Mouse (Mus musculus) heart, embryonic 12.5 days (tissue): Measurements from ENCODE around the gene Pacs1. TPM values are rescaled to one million over a fixed set of nuclear protein-coding genes. Genes with fewer than 3 reads are reported as not detected.

Experiments used
- ATAC-seq: fragments of 200-750 bp; cut with Nextera tagmentation; 2 replicates; pipeline ENCODE4 v1.8.0; 2017; ENCODE audit warnings: moderate TSS enrichment, moderate library complexity; ENCODE audit not compliant: insufficient number of reproducible peaks, low FRiP score
- H3K27ac ChIP-seq: fragments of 300-500 bp; sonication (generic); 2 replicates; pipeline ENCODE4 v1.5.1; 2016; ENCODE audit warnings: mild to moderate bottlenecking, moderate library complexity; ENCODE audit not compliant: poor library complexity, severe bottlenecking
- H3K27me3 ChIP-seq: fragments of 300-500 bp; sonication (generic); replicated peaks from 2 replicates; pipeline ENCODE4 v1.6.1; 2016; ENCODE audit warnings: mild to moderate bottlenecking, moderate library complexity
- H3K36me3 ChIP-seq: fragments of 300-500 bp; sonication (generic); 2 replicates; pipeline ENCODE4 v1.6.1; 2016; ENCODE audit warnings: mild to moderate bottlenecking, moderate library complexity
- H3K4me1 ChIP-seq: fragments of 300-500 bp; sonication (generic); replicated peaks from 2 replicates; pipeline ENCODE4 v1.6.1; 2016; ENCODE audit warnings: mild to moderate bottlenecking
- H3K4me2 ChIP-seq: fragments of 300-500 bp; sonication (generic); 2 replicates; pipeline ENCODE4 v1.6.1; 2016; ENCODE audit warnings: mild to moderate bottlenecking, moderate library complexity
- H3K4me3 ChIP-seq: fragments of 300-500 bp; sonication (generic); 2 replicates; pipeline ENCODE4 v1.5.1; 2016; ENCODE audit warnings: mild to moderate bottlenecking
- H3K9ac ChIP-seq: fragments of 300-500 bp; sonication (generic); 2 replicates; pipeline ENCODE4 v1.6.1; 2016; ENCODE audit warnings: mild to moderate bottlenecking, moderate library complexity
- H3K9me3 ChIP-seq: fragments of 300-500 bp; sonication (generic); replicated peaks from 2 replicates; pipeline ENCODE4 v1.6.1; 2016; ENCODE audit warnings: mild to moderate bottlenecking, moderate library complexity
- WGBS: fragments of 180-500 bp; shearing (Covaris S2); methylation state at CpG from one replicate; pipeline ENCODE4 v1.1.7; 2016; 5-methylcytosine and 5-hydroxymethylcytosine counted together
- polyA plus RNA-seq: library from polyadenylated mRNA; unstranded; fragments of >200 nt; fragmentation: Nextera tagmentation; extraction: Ambion mirVana; gene quantifications from 2 replicates; pipeline ENCODE4 v1.2.1, GENCODE M21; 2016

Pacs1 gene
- polyA plus RNA-seq, 1 experiment from 2014 or later: 28.4 TPM

GRCm38 (mm10) chr19:5117494-5118383 lies 155.2 kb downstream of the Pacs1 start:
- peak overlapping the region; percentile 74 for H3K27ac ChIP-seq
- H3K36me3 ChIP-seq: peaks cover 11% of the 10 kb centered on the region
- peak overlapping the region; percentile 79 for H3K4me2 ChIP-seq
- peaks cover 18% of the 10 kb centered on the region for H3K4me1 ChIP-seq
- H3K9ac ChIP-seq: peak overlapping the region; percentile 86
- WGBS: under 1% methylated on average over 82 of the region's 83 CpGs
- no peaks in the 10 kb centered on the region for H3K27me3 ChIP-seq
- ATAC-seq: peak; percentile 83
- H3K4me3 ChIP-seq: peak overlapping the region; percentile 76
- no peaks in the 10 kb centered on the region for H3K9me3 ChIP-seq

- no peak overlapping the region for H3K9ac ChIP-seq
- H3K4me3 ChIP-seq: no peak overlapping the region
- peaks cover 13% of the 10 kb centered on the region for H3K4me1 ChIP-seq
- H3K36me3 ChIP-seq: peaks cover 50% of the 10 kb centered on the region
- H3K4me2 ChIP-seq: no peak overlapping the region
- WGBS: 93% methylated on average over 7 of the region's 7 CpGs
- H3K27me3 ChIP-seq: no peaks in the 10 kb centered on the region
- ATAC-seq: no peak
- H3K9me3 ChIP-seq: no peaks in the 10 kb centered on the region
- H3K27ac ChIP-seq: no peak overlapping the region
These were observed 159.1 kb downstream of the Pacs1 start for GRCm38 (mm10) chr19:5113783-5114182.

DNA sequence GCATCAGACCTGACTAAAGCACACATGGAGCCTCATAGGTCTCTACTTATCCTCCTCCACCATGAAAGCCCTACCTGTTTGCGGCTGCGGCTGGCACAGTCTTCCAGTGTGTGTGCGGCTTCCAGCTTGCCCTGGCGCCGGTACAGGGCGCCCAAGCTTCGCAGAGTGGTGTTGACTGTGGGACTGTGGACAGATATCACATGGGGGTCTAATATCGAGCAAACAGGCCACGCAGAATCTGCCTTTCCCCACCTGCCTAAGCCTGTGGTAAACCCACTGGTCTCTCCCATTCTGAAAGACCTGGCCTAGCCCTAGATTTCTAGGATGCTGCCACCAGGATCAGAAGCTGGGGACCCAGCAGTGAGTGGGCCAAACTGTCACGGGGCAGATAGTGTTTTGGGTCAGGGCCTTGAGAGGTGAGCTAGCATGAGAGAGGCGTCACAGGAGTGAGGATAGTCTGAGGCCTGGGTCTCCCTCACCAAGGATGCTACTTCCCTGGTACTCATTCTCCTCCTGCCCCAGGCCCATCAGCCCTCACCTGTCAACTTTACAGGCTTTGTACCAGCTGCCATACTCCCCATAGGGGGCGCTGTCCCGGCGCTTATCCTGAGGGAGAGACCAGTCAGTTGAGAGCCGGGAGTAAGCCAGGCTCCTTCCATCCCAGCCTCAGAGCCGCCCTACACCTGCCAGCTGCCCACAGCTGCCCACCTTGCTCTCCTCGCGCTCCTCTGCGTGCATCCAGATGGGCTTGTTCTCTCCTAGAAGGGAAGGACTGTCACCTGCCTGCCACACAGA lies 163.1 kb downstream of the Pacs1 start:
- Histone ChIP-seq H3K27me3 (no peaks in the 10 kb centered on the region), H3K9me3 (no peaks in the 10 kb centered on the region), H3K4me1 (peaks cover 28% of the 10 kb centered on the region), H3K36me3 (peaks cover 53% of the 10 kb centered on the region), H3K27ac (no peak overlapping the region), H3K4me2 (no peak overlapping the region), H3K4me3 (no peak overlapping the region), H3K9ac (no peak overlapping the region)
- 73% methylated on average over 19 of the region's 19 CpGs for WGBS
- ATAC-seq: no peak

DNA sequence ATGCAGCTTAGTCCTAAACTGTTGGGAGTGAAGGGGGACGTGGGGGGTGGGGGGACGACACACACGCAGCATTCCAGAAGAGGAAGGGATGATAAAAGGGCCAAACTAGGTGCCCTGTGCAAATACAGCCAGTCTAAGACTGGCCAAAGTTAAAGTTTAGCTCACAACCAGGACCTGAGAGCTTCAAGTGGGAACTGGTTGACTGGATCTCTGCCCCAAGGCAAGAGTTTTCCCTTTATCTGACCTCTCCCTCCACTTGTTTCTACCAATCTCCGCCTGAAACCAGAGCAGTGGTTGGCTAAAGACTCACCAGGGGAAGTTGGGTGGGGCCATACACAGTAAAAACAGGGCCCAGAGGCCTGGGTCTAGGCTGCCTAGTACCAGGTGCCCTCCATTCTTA lies 164.2 kb downstream of the Pacs1 start:
- no peak for ATAC-seq
- H3K9me3 ChIP-seq: no peaks in the 10 kb centered on the region
- no peaks in the 10 kb centered on the region for H3K27me3 ChIP-seq
- H3K36me3 ChIP-seq: peaks cover 62% of the 10 kb centered on the region
- H3K4me2 ChIP-seq: no peak overlapping the region
- 0 out of 2 replicates have a peak overlapping the region, but pooled peaks have one; percentile 28 for H3K9ac ChIP-seq
- 39% methylated on average over 4 of the region's 4 CpGs for WGBS
- no peak overlapping the region for H3K4me3 ChIP-seq
- peaks cover 29% of the 10 kb centered on the region for H3K4me1 ChIP-seq
- peak overlapping the region; percentile 17; the same call in 1 of the 2 replicates for H3K27ac ChIP-seq

DNA sequence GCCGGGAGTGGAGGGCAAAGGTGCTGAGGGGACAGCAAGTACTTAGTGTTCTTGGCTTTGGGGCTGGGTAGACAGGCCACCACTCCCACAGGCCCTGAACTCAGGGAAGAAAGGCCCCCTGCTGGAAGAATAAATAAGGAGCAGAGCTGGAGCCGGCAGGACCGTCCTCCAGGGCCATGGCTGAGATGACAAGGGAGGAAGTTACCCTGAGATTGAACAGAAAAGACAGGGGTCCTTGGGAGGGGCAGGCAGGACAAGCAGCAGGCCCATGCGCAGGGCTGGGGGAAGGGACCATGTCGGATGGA lies 164.7 kb downstream of the Pacs1 start:
- Histone ChIP-seq H3K4me3 (no peak overlapping the region), H3K36me3 (peaks cover 62% of the 10 kb centered on the region), H3K27me3 (no peaks in the 10 kb centered on the region), H3K9me3 (no peaks in the 10 kb centered on the region), H3K27ac (peak overlapping the region; percentile 17; the same call in 1 of the 2 replicates), H3K4me1 (peaks cover 29% of the 10 kb centered on the region), H3K4me2 (no peak overlapping the region), H3K9ac (no peak overlapping the region)
- ATAC-seq: peak; percentile 20; the same call in 1 of the 2 replicates
- 16% methylated on average over 5 of the region's 5 CpGs for WGBS

GRCm38 (mm10) chr19:5107556-5108270 lies 165.2 kb downstream of the Pacs1 start:
- Histone ChIP-seq H3K4me2 (peak overlapping the region; percentile 81; the same call in 1 of the 2 replicates), H3K27ac (peak overlapping the region; percentile 17; the same call in 1 of the 2 replicates), H3K9ac (peak overlapping the region; percentile 8; the same call in 1 of the 2 replicates), H3K4me3 (no peak overlapping the region), H3K4me1 (peaks cover 29% of the 10 kb centered on the region), H3K9me3 (no peaks in the 10 kb centered on the region), H3K36me3 (peaks cover 63% of the 10 kb centered on the region), H3K27me3 (no peaks in the 10 kb centered on the region)
- WGBS: 74% methylated on average over 18 of the region's 18 CpGs
- 0 out of 2 replicates have a peak, but pooled peaks have one; percentile 1 for ATAC-seq

DNA sequence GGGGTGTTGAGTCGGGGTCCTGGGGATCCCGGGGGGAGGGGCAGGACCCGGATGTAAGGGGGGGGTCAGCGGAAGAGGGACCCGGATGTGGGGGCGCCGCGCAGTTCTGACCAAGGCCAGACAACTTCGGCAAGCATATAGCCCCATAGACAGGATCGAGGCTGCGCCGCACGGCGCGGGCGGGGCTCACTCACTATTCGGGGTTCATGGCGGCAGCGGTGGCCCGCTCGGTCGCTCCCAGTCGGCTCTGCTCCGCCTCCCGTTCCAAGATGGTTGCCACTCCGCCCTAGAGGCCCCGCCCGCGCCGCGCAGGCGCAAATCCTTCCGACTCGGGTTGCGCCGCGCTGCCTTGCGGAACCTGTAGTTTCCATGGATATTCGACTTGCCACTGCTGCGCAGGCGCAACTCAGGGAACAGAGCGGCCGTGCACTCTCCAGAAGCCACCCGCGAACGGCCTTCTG lies 166.2 kb downstream of the Pacs1 start, which contains the start of gene Rab1b:
Rab1b (minus strand) TSS at position 342 of the 461 bp plus-strand sequence.
- Histone ChIP-seq H3K27ac (peak within 1 kb of the TSS; percentile 89), H3K9ac (peak within 1 kb of the TSS; percentile 87), H3K4me2 (peak within 1 kb of the TSS; percentile 81), H3K4me1 (peaks cover 29% of the 10 kb centered on the region), H3K36me3 (peaks cover 63% of the 10 kb centered on the region), H3K9me3 (no peaks in the 10 kb centered on the region), H3K27me3 (no peaks in the 10 kb centered on the region), H3K4me3 (peak within 1 kb of the TSS; percentile 78)
- 0% methylated on average over 44 of the region's 46 CpGs for WGBS
- peak; percentile 94 for ATAC-seq

DNA sequence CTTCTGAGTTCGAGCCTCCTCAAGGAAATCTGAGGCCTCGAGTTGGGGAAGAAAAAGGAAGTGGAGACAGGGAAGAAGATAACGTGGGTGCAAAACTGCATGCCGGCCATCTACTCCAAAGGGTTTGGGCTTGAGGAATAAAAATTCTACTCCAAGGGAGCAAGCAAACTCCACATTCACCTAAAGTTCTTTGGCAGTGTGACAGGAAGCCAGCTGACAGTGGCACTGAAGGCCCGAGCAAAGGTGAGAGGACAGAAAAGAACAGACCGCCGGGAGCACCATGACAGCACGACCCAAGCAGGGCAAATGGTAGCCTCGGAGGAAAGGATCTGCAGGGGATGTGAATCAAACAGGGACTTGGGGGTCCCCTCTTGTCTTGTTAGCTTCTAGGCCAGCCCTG lies 166.8 kb downstream of the Pacs1 start:
- H3K4me2 ChIP-seq: peak overlapping the region; percentile 81
- H3K4me3 ChIP-seq: peak overlapping the region; percentile 78
- H3K9me3 ChIP-seq: no peaks in the 10 kb centered on the region
- H3K9ac ChIP-seq: peak overlapping the region; percentile 87
- H3K27me3 ChIP-seq: no peaks in the 10 kb centered on the region
- H3K27ac ChIP-seq: peak overlapping the region; percentile 89
- H3K4me1 ChIP-seq: peaks cover 29% of the 10 kb centered on the region
- 10% methylated on average over 9 of the region's 9 CpGs for WGBS
- H3K36me3 ChIP-seq: peaks cover 63% of the 10 kb centered on the region
- ATAC-seq: 0 out of 2 replicates have a peak, but pooled peaks have one; percentile 0

- 0 out of 2 replicates have a peak within 1 kb of the TSS, but pooled peaks have one; percentile 8 for H3K27ac ChIP-seq
- 0 out of 2 replicates have a peak, but pooled peaks cover 2% of the 10 kb centered on the region for H3K27me3 ChIP-seq
- peak within 1 kb of the TSS; percentile 90 for H3K4me2 ChIP-seq
- H3K36me3 ChIP-seq: peaks cover 44% of the 10 kb centered on the region
- H3K9me3 ChIP-seq: no peaks in the 10 kb centered on the region
- H3K9ac ChIP-seq: peak within 1 kb of the TSS; percentile 68
- peak; percentile 58 for ATAC-seq
- peaks cover 66% of the 10 kb centered on the region for H3K4me1 ChIP-seq
- WGBS: 3% methylated on average over 43 of the region's 48 CpGs
- H3K4me3 ChIP-seq: peak within 1 kb of the TSS; percentile 52
These were observed 174.4 kb downstream of the Pacs1 start, which contains the start of gene Cnih2 for GRCm38 (mm10) chr19:5098363-5099143. Cnih2 (minus strand) TSS chr19:5098521.
